Comparison of ENCODE assay signal across 29 mouse cellular contexts in the genomic region with DNA sequence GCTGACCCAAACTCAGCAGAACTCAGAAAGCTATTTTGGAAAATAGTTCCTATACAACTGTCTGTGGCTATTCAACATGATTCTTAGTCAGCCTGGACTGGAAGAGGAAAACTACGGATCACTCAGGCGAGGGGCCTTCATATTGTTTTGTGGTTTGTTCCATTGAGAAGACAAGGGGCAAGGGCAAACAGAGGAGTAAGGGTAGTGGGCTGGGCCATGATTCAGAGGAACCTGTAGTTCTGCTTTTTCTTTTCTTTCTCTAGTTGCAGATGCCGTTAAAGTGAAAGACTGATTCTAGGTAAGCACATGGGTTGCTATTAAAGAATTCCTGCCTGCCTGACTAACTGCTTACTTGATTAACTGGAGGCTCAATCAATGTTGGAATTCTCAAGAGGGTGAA.
A peak's percentile ranks its signal among the peaks of the same experiment; 100 is the strongest.
DNase-seq lines count a peak whose midpoint lies in the region; ATAC-seq and TF ChIP-seq lines count a peak whose summit lies in the region.
"Had no signal": no experiment of that assay in that cellular context is flagged by ENCODE, and none has a peak within 500 bp of the region (broad histone marks: within the 10 kb centered on the region; RNA-seq: fewer than 3 reads in every experiment).

No protein-coding gene starts in this region.

- no peak overlapping the region for H3K9ac ChIP-seq in MEL (ENCODE audit: control insufficient read depth, low read depth, low read length, poor library complexity, severe bottlenecking)
- no peak overlapping the region for H3K9ac ChIP-seq in stomach, postnatal 0 days (ENCODE audit: low read length)
- H3K9ac ChIP-seq: embryonic facial prominence, embryonic 13.5 days; forebrain, embryonic 12.5 days; forebrain, embryonic 15.5 days; hindbrain, embryonic 13.5 days had no signal

- H3K27ac ChIP-seq in layer of hippocampus, adult 2 months, result 0 out of 2 replicates have a peak overlapping the region, but pooled peaks have one; percentile 1
- no peak overlapping the region for H3K27ac ChIP-seq in MEL (ENCODE audit: control insufficient read depth, low read depth, low read length)
- no peak overlapping the region for H3K27ac ChIP-seq in stomach, postnatal 0 days (replicated peaks)
- H3K27ac ChIP-seq: embryonic facial prominence, embryonic 10.5 days; embryonic facial prominence, embryonic 13.5 days; forebrain, embryonic 12.5 days; forebrain, embryonic 15.5 days; hindbrain, embryonic 10.5 days; hindbrain, embryonic 13.5 days; hindbrain, postnatal 0 days had no signal

- 53% methylated on average over 3 of the region's 3 CpGs for WGBS in stomach, postnatal 0 days

- peaks cover 0 to 2% of the 10 kb centered on the region in 2 experiments; a peak in 1 of 4 replicates for H3K36me3 ChIP-seq in MEL (ENCODE audit: control insufficient read depth in 1 of 2, insufficient read depth in 2 of 2, low read length in 2 of 2)
- no peaks in the 10 kb centered on the region for H3K36me3 ChIP-seq in stomach, postnatal 0 days (ENCODE audit: control insufficient read depth, insufficient read depth, low read length)
- H3K36me3 ChIP-seq: embryonic facial prominence, embryonic 10.5 days; embryonic facial prominence, embryonic 13.5 days; forebrain, embryonic 12.5 days; forebrain, embryonic 15.5 days; hindbrain, embryonic 10.5 days; hindbrain, embryonic 13.5 days had no signal

- no peak overlapping the region for H3K4me2 ChIP-seq in stomach, postnatal 0 days (replicated peaks; ENCODE audit: low read depth)
- H3K4me2 ChIP-seq: embryonic facial prominence, embryonic 13.5 days; forebrain, embryonic 12.5 days; forebrain, embryonic 15.5 days; heart, embryonic 11.5 days; hindbrain, embryonic 13.5 days had no signal

- peaks cover 4 to 8% of the 10 kb centered on the region in 2 experiments for H3K4me1 ChIP-seq in MEL (ENCODE audit: control insufficient read depth in 1 of 2, insufficient read depth in 2 of 2, low read length in 2 of 2)
- no peaks in the 10 kb centered on the region for H3K4me1 ChIP-seq in stomach, postnatal 0 days (replicated peaks; ENCODE audit: control insufficient read depth, insufficient read depth)
- H3K4me1 ChIP-seq: embryonic facial prominence, embryonic 13.5 days; forebrain, embryonic 15.5 days had no signal

- H3K27me3 ChIP-seq in MEL (ENCODE audit: control insufficient read depth in 1 of 2, insufficient read depth in 2 of 2, low read length in 2 of 2), result no peaks in the 10 kb centered on the region
- no peaks in the 10 kb centered on the region for H3K27me3 ChIP-seq in stomach, postnatal 0 days (ENCODE audit: control insufficient read depth, insufficient read depth, low read length)
- H3K27me3 ChIP-seq: embryonic facial prominence, embryonic 13.5 days; forebrain, embryonic 12.5 days; forebrain, embryonic 15.5 days; hindbrain, embryonic 13.5 days had no signal

- DNase-seq in layer of hippocampus, adult 2 months (ENCODE audit: low spot score in 2 of 2), result no peak
- no peak for DNase-seq in layer of hippocampus, adult 8-10 months (ENCODE audit: low spot score in 2 of 2)
- DNase-seq in MEL (ENCODE audit: low read depth, low spot score) (peak; percentile 51), MEL-GATA-1-ER (ENCODE audit: extremely low read depth, low read depth) (peak; percentile 31)
- DNase-seq in lung, postnatal 36 days, result no peak
- DNase-seq in stomach, postnatal 0 days (ENCODE audit: low spot score), result no peak
- DNase-seq: adrenal gland, postnatal 10 days; adrenal gland, postnatal 36 days; cerebellum, adult 11 months; cerebellum, adult 2 months; cerebellum, adult 9-11 months; cerebellum, postnatal 25 days; embryo, embryonic 11 days; gastrocnemius, postnatal 10 days; heart, adult 18-20 months had no signal

- peak; percentile 51 for ATAC-seq in granulocyte monocyte progenitor cell, adult 5-6 weeks (replicated peaks; ENCODE audit: poor library complexity, severe bottlenecking)
- ATAC-seq in stomach, postnatal 0 days (ENCODE audit: low FRiP score, low TSS enrichment), result no peak
- ATAC-seq: CD4-positive, CD25-positive, alpha-beta regulatory T cell, adult 4 months; forebrain, embryonic 15.5 days; hindbrain, postnatal 0 days; inflammation-experienced regulatory T-cells, adult 6 months; intestine, embryonic 16.5 days; Patski had no signal

- no peaks in the 10 kb centered on the region for H3K9me3 ChIP-seq in MEL (replicated peaks; ENCODE audit: insufficient read depth, low read length)
- no peaks in the 10 kb centered on the region for H3K9me3 ChIP-seq in stomach, postnatal 0 days (ENCODE audit: control insufficient read depth, low read length)
- H3K9me3 ChIP-seq: embryonic facial prominence, embryonic 10.5 days; embryonic facial prominence, embryonic 13.5 days; forebrain, embryonic 12.5 days; forebrain, embryonic 15.5 days; hindbrain, embryonic 10.5 days; hindbrain, embryonic 13.5 days had no signal

- H3K79me2 ChIP-seq in MEL (ENCODE audit: control insufficient read depth, insufficient read depth, low read length, poor library complexity), result no peaks in the 10 kb centered on the region

- no peak for TF ChIP-seq RAD21 in MEL (IDR thresholded peaks at IDR 0.05; ENCODE audit: low read depth, low read length)

- no peak for TF ChIP-seq POLR2A in MEL (IDR thresholded peaks at IDR 0.05; ENCODE audit: control insufficient read depth in 1 of 2, insufficient read depth in 1 of 2, low read depth in 1 of 2, low read length in 2 of 2, poor library complexity in 1 of 2)

- TF ChIP-seq CTCF in layer of hippocampus, adult 2 months (conservative IDR thresholded peaks at IDR 0.05), result no peak
- no peak for TF ChIP-seq CTCF in MEL (IDR thresholded peaks at IDR 0.05 in 2 of 3, conservative IDR thresholded peaks at IDR 0.05 in 1 of 3; ENCODE audit: control insufficient read depth in 1 of 3, insufficient read depth in 1 of 3, low read depth in 2 of 3, low read length in 3 of 3, poor library complexity in 1 of 3, severe bottlenecking in 1 of 3)
- TF ChIP-seq CTCF in stomach, postnatal 0 days (IDR thresholded peaks at IDR 0.05; ENCODE audit: low read depth), result no peak

- H3K4me3 ChIP-seq in layer of hippocampus, adult 2 months, result no peak overlapping the region
- peak overlapping the region in 1 of 2 experiments; percentile 9; a peak in 1 of 4 replicates for H3K4me3 ChIP-seq in MEL (ENCODE audit: control insufficient read depth in 1 of 2, insufficient read depth in 1 of 2, low read depth in 2 of 2, low read length in 2 of 2)
- H3K4me3 ChIP-seq in stomach, postnatal 0 days (ENCODE audit: low read depth, low read length), result no peak overlapping the region
- H3K4me3 ChIP-seq: embryonic facial prominence, embryonic 10.5 days; embryonic facial prominence, embryonic 13.5 days; erythroblast, embryonic 14.5 days; forebrain, embryonic 12.5 days; forebrain, embryonic 15.5 days; hindbrain, embryonic 10.5 days; hindbrain, embryonic 13.5 days had no signal

- no peak for TF ChIP-seq EP300 in MEL (IDR thresholded peaks at IDR 0.05; ENCODE audit: low read depth in 1 of 2, low read length in 2 of 2)
- TF ChIP-seq EP300 in stomach, postnatal 0 days (optimal IDR thresholded peaks at IDR 0.05), result no peak

TF ChIP-seq in MEL, 35 proteins besides CTCF, POLR2A, EP300 and RAD21:
- TF ChIP-seq ZKSCAN1 (IDR thresholded peaks at IDR 0.05; ENCODE audit: low read depth, low read length) (no peak), JUND (IDR thresholded peaks at IDR 0.05; ENCODE audit: low read depth, low read length) (no peak)

Comparison
In these comparisons a context has a peak if more than half of its experiments do, and no peak if none do; other contexts are left out.
1. DNase-seq: peak in MEL (single experiment) and MEL-GATA-1-ER (single experiment); none in layer of hippocampus, adult 2 months (0 of 2), layer of hippocampus, adult 8-10 months (0 of 2), lung, postnatal 36 days (single experiment) and stomach, postnatal 0 days (single experiment).